Mouse (Mus musculus) spleen, adult 10 weeks (tissue): ENCODE data around the gene Cxcr3. TPM values are rescaled to one million over a fixed set of nuclear protein-coding genes. Genes with fewer than 3 reads are reported as not detected.

Source experiments
- polyA plus RNA-seq: library from polyadenylated mRNA; stranded (reverse); fragments of 350-450 nt; fragmentation: Illumina TruSeq; extraction: RNeasy Lipid Tissue Mini Kit (QIAGEN cat#74804); gene quantifications from one replicate; pipeline ENCODE4 v1.2.3, GENCODE M21; 2015; ENCODE audit warnings: low replicate concordance; ENCODE audit not compliant: insufficient read depth

Gene Cxcr3
- polyA plus RNA-seq: 12.8 TPM

DNA sequence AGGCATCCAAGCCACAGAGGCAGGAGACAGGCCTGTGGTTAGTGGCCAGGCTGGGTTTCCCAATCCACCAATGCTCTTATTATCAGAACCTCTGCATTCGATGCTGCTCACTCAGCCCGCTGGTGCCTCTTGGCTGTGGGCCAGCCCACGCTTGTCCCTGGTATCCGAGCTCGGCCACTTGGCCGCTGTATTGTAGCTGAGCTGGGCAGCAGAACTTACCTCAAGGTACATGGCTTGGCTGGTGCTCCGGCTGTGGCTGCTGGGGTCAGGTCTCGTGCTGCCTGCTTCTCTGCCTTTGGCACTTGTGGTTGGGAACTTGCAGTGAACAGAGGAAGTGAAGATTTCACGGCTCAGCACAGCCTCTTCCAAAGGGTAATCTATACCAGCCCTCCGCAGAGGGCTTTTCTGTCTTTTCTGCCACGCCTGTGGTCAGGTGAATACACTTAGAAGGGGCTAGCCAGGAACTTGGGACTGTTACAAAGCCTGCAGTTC is at the start of gene Cxcr3:
TSS of gene Cxcr3 (minus strand) at position 442 of the 492 bp plus-strand sequence.

Other genes starting within 250 kb of the Cxcr3 start
- 73.4 TPM for gene Taf1, start 201.5 kb downstream of the Cxcr3 start, polyA plus RNA-seq
- 550 TPM for gene Ogt, start 94.2 kb downstream of the Cxcr3 start, polyA plus RNA-seq
- 1.5 TPM for gene Gm4779, start 60.2 kb upstream of the Cxcr3 start, polyA plus RNA-seq
- gene 8030474K03Rik, start 60.4 kb upstream of the Cxcr3 start, polyA plus RNA-seq: 0.72 TPM
- gene Nhsl2, start 115.1 kb upstream of the Cxcr3 start, polyA plus RNA-seq: 4.1 TPM